Mouse (Mus musculus) monocyte, adult 2 months (primary cell): ENCODE results near the gene Gm49337.
"Not testable (repeated sequence)": the region's sequence is repeated elsewhere in the genome, so short reads cannot be mapped to it uniquely, and the experiment has no call there.

ENCODE experiments used
- DNase-seq, 2 experiments: peaks; one replicate each; pipeline ENCODE4 v3.0.0; 2022; ENCODE audit warnings: low spot score in 2 of 2, low read depth in 1 of 2

Gene Gm49337

DNA sequence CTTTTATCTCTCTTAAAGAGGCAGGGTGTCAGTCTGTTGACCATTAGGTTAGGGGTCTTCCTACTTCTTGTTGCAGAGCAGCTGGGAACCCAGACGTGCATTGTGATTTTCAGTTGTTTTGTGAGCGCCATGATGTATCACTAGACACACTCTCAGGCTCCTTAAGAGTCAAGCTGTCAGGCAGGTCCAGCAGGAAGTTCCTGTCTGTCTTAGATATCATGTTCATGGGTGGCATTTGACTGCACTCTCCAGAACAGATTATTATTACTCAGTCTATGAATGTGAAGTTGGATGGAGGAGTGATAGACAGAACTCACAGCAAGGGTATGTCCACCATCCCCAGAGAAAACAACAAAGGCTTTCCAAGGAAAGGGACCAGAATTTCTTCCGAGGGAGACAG lies 31.2 kb downstream of the Gm49337 start:
- DNase-seq: no peak

DNA sequence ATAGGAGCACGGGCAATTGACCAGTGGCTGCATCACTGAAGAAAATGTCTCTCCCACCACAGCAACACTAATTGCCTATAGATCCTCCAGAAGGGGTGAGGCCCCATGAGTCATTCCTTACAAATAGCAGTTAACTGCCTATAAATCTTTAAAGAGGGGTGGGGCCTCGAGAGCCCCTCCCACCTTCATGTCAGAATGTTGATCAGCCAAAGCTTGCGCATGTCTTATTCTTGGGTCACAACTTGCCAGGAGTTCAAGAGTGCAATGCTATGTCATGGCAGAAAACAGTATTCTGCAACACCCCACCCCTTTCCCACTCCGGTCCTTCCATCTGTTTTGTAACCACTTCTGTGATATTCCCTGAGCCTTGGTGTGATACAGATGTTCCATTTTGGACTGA lies 33.3 kb downstream of the Gm49337 start:
- DNase-seq: no peak

DNA sequence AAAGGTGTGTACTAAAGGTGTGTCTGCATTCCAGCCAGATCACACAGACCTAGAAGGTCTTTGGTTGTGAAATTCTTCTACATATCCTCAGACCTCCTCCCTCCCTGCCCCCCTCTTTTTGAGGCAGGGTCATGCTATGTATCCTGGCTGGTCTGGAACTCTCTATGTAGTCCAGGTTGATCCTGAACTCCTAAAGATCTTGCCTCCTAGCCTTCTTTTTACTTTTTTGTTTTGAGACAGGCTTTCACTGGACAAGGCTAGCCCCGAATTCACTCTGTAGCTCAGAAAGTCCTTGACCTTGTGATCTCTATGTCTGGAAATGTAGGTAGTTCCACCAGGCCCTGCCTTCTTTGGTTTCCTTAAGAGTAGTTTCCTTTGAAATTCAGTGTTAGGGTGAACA lies 35.7 kb downstream of the Gm49337 start:
- DNase-seq: no peak

DNA sequence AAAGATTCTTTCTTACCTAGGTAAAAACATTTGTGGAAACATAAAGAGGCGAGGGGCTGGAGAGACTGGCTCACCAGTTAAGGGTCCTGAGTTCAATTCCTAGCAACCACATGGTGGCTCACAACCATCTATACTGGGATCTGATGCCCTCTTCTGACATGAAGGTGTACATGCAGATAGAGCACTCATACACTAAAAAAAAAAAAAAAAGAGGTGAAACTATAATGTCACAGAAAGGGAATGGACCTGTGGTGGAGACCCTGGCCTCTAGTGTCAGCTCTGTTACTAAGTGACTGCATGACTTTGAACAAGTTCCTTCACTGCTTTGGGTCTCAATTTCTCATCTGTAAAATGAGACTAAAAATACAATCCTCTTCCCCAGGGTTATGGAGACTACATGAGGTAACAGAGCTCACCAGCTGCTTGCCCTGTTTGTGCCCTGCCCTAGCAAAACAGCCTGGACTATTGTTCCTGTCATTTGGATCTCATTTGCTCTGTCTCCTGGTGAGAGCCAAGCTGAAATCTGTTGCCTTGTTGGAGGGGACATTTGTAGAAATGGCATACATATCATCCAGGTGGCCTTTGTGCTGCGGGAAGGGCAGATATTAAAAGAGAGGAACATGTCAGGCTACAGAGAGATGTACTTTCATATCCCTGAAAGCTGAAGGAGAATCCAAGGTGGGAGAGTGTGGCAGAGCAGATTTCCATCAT lies 42.9 kb downstream of the Gm49337 start:
- DNase-seq: no peak

DNA sequence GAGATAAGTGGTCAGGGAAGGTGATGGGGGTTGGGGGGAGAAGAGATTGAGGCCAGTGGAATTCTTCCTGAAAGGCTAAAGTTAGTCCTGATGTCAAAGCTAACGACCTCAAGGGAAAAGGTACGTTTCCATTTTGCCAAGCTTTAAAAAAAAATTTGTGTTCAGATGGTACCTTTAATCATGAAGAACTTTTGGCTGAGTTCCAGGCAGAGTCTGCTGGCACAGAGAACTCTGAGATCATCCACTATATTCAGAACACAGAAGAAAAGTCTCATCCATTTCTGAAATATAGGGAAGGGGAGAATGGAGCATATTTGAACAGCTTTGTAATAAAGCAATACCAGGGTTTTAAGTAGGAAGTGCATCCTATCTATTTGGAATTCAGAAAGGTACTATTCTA lies 43.9 kb downstream of the Gm49337 start:
- no peak for DNase-seq

DNA sequence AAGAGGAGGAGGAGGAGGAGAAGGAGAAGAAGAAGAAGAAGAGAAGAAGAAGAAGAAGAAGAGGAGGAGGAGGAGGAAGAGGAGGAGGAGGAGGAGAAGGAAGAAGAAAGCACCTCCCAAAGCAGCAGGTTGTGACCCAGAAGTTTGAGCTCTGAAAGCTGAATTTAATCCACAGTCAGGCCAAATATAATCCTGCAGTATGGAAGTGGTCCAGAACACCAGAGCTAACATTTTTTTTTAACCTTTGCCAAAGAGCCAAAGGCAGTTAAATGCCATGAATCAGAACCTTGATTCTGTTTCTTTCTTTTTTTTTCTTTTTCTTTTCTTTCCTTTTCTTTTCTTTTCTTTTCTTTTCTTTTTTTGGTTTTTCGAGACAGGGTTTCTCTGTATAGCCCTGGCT lies 44.5 kb downstream of the Gm49337 start:
- DNase-seq: not testable (repeated sequence)

DNA sequence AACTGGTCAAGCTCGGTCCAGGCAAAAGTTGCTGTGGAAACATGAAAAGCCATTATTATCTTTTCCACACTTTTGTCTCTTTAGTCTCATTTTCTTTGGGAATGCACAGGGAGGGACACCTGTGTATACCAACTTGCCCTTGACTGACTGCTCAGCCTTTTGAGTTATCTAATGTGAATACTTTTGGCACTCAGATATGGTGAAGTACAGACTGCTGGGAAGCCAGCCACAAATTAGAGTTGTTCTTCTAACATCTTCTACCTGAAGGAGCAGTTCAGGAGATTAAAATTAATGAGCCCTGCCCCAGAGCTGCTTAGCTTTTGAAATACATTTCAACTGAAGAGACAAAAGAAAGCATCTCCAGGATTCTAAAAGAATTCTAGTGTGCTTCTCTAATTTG lies 45.9 kb downstream of the Gm49337 start:
- DNase-seq: no peak

DNA sequence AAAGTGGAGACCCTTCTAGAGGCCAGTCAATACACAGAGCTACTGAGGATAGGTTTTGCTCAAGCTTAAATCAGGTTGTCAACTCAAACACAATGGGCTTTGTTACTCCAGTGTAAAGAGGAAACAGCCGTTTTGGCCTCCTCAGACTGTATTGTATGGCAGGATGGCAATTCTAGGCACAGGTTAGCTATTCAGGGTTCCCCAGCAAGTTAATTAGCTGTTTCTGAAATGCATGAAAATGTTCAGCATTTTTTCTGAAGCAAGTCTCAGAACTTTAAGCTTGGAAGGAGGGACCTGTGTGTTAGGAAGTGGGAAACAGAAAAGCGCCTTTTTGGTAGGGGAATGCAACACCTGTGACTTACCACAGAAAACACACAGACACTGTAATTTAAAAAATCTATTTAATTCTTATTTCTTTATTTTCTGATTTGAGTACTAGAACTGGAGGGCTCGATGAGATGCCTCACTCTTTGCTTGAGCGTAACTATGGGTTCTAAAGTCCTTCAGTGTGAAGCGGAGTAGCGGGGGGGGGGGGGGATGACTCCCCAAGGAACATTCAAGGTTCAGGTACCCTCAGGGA lies 47.0 kb downstream of the Gm49337 start:
- DNase-seq: no peak

DNA sequence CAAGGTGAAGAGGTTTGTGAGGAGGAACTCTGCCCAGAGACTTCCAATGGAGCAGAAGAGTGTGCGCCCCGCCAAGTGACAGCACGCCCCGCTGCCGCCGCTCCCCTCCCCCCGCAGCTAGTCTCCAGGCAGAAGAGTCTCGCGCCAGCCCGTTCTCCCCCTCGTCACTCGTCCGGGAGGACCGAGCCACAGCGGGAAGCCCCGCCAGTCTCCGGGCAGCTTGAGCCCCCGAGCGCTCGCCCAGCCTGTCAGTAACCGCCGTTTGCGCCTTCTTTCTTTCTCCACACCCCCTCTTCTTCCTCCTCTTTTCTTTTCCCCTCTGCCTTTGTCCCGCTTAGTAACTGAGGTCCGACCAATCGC lies 47.6 kb downstream of the Gm49337 start:
- no peak for DNase-seq

DNA sequence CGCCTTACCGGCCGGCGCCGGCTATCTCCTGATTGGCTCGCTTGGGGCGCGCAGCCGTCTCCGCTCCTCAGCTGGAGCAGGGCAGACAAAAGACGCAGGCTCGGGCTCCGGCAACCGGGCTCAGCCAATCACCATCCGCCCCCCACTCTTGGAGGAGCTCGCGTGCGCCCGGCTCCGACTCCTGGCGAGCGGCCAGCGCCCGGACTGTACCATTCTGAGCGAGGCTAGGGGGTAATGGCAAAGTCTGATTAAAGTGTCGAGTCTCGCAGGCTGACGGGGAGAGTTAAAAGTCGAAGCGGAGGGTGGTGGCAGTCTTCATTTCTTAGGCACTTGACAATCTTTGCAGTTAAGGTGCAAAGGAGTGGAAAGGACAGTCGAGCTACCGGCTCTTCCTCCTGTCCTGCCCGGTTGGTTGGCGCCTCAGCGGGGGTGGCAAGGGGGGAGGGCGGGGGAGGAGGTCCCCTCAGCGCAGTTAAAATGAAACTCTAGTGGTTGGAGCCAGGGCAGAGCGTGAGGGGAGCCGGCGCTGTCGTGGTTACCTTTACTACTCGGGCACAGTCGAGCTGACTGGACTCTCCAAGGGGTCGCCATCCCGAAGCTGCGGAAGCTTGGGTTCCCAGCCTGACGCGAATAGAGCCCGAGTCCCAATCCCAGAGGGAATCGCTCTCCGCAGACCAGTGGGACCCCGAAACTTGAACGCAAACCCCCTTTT lies 48.1 kb downstream of the Gm49337 start, which contains the start of gene Pik3r3:
TSS of gene Pik3r3 (plus strand) at position 479 of the 712 bp plus-strand sequence.
- peak; percentile 92 to 96 for DNase-seq

DNA sequence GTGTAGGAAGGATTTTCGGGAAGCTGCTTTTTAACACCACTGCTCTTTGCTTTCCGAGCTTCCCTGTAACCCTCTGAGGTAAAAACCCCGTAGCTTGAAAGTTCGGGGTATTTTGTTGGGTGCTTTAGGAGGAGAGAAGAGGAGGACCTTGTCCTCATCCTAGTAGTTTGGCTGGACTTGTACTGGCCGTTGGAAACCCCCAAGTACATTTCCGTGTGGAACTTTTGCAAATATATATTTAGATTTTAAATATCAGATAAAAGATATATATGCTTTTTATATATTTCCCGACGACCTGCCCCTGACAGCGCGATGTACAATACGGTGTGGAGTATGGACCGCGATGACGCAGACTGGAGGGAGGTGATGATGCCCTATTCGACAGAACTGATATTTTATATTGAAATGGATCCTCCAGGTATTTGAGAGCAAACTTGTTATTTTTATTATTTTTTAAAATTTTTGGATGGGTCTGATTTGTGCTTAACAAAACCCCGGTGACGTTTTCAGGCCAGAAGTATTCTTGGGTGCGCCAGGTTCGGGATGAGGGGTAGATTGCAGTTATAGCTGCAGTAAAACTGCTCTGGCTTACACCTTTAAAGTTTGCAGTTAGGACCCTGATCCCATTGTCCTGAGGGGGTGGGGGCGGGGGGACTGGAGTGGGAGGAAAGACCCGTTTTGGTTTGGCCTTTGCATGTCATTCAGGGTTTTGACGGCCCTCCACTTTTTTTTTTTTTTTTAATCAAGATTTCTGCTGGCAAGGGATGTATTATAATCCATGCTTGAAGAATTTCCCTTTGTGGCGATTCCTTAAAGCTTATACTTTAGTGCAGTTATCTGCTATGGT lies 49.0 kb downstream of the Gm49337 start:
- peak in 1 of 2 experiments; percentile 2 for DNase-seq

DNA sequence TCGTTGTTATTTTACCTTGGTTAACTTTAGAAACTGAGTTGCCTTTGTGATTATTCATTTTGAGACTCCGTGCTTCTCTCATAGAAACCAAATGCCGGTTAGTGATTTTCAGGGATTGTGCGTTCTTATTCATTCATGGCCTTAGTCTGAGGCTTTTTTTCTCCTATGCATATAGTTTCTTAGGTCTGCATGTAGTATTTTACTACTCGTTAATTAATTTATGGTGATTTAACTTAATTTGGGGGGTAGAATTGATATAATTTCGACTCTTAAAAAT lies 49.6 kb downstream of the Gm49337 start:
- DNase-seq: no peak

DNA sequence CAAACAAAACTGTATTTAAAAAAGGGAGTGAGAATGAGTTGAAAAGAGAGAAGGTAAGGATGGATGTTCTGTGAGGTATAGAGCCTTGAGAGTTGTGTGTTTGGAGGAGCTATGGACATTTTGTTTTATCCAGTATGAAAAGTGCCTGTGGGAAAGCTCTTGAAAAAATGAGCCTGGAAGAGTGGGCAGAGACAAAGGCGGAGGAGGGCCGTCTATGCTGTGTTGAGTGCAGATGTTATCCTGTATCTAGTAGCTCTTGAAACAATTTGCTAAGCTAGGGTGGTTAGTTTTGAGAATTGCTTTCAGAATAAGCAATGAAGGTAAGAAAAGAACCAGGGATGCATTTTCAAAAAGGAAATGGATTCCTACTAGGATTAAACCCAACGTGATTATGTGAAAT lies 70.2 kb downstream of the Gm49337 start:
- no peak for DNase-seq

DNA sequence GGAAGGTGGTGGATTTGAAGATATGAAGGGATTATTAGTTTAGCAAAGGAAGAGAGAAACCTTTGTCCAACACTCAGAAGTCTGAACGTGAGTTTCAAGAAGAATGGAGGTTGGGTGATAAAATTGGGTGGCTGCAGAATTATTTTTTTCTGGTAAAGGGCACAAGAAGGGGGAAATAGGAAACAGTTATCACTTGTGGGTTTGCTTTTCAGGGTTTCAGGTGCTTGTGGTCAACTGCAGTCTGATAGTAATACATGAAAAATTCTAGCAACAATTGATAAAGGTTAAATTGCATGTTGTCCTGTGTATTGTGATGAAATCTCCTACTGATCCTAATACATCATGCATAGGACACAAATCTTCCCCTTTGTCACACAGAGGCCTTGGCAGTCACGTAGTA lies 71.1 kb downstream of the Gm49337 start:
- DNase-seq: no peak

DNA sequence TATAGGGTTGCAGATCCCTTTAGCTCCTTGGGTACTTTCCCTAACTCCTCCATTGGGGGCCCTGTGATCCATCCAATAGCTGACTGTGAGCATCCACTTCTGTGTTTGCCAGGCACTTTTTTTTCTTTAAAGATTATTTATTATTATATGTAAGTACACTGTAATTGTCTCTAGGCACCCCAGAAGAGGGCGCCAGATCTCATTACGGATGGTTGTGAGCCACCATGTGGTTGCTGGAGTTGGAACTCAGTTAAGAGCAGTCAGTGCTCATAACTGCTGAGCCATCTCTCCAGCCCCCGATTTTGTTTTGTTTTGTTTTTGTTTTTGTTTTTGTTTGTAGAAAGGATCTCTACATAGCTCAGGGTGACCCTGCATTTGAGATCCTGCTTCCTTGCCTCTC lies 72.7 kb downstream of the Gm49337 start:
- DNase-seq: peak in 1 of 2 experiments; percentile 4

DNA sequence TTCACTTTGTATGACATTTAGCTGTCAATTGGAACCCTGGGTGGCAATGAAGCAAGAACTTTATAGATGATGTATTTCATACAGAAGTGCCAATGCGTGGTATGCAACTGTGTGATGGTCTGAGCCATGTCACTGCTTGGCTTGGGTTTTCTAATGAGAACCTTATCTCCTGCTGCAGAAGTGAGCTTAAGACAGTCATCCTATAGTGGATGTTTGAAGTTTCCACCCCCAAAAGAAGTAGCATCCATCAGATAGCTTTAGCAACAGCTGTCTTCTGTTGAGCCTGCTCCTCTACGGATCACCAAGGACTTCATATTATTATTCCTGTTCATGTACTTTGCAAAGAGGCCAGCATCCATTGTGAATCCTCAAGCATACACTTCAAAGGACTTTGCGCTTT lies 76.8 kb downstream of the Gm49337 start:
- DNase-seq: no peak

DNA sequence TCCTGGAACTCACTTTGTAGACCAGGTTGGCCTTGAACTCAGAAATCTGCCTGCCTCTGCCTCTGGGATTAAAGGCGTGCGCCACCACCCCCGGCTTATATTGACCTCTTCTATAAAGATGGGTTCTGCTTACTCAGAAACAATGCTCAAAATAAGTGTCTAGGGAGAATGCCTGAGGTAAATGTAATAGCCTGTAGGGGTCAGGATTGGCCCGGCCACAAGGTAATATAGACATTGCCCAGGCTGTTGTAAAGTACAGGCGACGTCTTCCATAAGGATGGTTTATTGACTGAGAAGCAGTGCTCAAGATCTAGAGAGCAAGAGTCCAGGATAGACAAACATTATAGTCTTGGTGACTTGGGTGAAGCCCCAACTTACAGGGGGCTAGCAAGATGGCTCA lies 95.0 kb downstream of the Gm49337 start:
- DNase-seq: no peak

DNA sequence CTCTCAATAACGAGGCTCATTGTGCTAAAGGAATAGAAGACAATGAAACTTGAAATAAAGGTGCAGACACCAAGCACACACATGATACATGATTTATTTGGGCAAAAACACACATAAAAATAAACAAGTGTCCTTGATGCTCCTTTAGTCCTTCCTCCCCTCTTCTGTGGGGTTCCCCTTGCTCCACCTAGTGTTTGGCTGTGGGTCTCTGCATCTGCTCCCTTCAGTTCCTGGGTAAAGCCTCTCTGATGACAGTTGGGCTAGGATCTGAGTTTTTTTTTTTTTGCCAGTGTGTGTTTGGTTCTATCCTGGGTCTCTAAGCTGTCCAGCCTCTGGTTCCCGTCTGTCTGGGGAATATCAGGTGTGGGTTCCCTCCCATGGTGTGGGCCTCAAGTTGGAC lies 109.0 kb downstream of the Gm49337 start:
- no peak for DNase-seq

DNA sequence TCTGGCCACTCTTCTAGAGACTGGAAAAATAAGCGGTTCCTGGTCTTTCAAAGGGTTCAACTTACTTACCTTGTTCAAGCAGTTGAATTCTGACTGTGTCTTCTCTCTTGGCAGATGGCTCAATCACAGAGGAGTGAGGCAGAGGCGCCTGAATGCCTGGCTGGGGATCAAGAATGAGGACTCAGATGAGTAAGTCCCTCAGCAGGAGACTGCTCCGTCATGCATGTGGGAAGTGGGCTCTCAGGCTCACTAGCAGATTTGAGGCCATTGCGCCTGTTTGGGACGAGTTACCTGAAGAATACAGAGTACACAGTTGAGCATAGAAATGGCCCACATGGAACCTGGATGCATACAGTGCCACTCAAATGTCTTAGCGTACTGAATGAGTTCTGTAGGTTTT lies 118.4 kb downstream of the Gm49337 start:
- DNase-seq: no peak

DNA sequence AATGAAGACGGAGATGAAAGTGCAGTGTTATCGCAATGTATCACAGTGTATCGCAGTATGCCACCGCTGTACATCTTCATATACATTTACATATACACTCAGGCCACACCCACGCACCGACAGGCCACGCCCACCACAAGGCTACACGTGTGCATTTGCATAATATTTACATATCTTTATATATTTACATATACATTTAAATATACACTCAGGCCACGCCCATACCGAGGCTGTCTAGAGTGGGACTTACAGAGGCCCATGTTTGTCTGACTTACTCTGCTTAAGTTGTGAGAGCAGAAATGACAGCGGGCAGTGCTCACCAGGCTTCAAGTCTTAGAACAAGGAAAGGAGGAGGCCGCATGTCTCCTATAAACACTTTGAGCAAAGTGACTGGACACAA lies 120.1 kb downstream of the Gm49337 start:
- DNase-seq: no peak

DNA sequence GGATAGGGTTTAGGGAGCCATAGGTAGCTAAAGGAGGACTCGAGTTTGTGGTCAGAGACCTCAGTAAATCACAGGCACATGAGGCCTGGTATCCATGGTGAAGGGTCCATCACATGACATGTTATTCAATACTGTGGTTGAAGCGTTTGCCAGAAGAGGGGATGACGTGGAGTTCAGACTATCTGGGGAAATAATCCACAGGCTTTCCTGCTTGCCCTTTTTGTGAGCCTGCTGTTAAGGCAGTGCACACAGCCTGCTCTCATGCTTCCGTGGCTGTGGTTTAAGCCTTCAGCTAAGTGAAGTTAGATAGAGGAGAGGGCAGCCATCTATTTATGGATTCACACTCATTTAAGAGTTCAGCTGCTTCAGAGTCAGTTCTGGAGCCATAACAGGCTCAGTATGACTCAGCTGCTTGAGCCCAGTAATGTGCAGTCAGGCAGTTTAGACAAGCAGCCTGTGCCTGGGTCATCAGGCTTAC lies 127.7 kb downstream of the Gm49337 start:
- no peak for DNase-seq

DNA sequence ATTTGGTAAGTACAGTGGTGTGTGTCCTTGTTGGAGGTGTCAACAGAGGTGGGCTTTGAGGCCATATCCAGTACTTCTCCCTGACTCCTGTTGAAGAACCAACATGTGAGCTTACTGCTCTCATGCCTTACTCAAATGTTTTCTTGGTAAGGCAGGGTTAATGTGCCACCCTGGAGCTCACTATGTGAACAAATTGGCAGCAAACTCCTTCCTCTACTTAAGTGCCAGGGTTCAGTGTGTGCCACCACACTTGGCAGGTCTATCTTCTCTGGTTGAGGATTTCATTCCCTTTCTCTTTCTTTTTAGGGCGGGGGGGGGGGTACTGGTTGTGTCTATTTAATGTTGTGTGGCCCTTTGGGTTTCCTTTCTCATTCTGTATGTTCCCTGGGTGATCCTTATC lies 131.4 kb downstream of the Gm49337 start:
- no peak for DNase-seq
